Mouse (Mus musculus) forebrain, embryonic 10.5 days (tissue): Measurements from ENCODE around the gene Cebpzos. TPM values are rescaled to one million over a fixed set of nuclear protein-coding genes. Genes with fewer than 3 reads are reported as not detected.

Experiments used
- DNase-seq: peaks from one replicate; pipeline ENCODE4 v3.0.0-alpha.2; 2017; ENCODE audit warnings: low spot score; ENCODE audit errors: extremely low spot score
- H3K27ac ChIP-seq: fragments of 300-500 bp; sonication (generic); 2 replicates; pipeline ENCODE4 v1.5.1; 2016; ENCODE audit warnings: mild to moderate bottlenecking
- H3K27me3 ChIP-seq: fragments of 300-500 bp; sonication (generic); 2 replicates; pipeline ENCODE4 v1.6.1; 2016; ENCODE audit warnings: mild to moderate bottlenecking; ENCODE audit not compliant: poor library complexity, severe bottlenecking
- H3K36me3 ChIP-seq: fragments of 300-500 bp; sonication (generic); replicated peaks from 2 replicates; pipeline ENCODE4 v1.6.1; 2016; ENCODE audit warnings: mild to moderate bottlenecking, moderate library complexity
- H3K4me1 ChIP-seq: fragments of 300-500 bp; sonication (generic); 2 replicates; pipeline ENCODE4 v1.6.1; 2016
- H3K4me3 ChIP-seq: fragments of 300-500 bp; sonication (generic); 2 replicates; pipeline ENCODE4 v1.5.1; 2016; ENCODE audit warnings: mild to moderate bottlenecking, moderate library complexity
- H3K9me3 ChIP-seq: fragments of 300-500 bp; sonication (generic); 2 replicates; pipeline ENCODE4 v1.6.1; 2016; ENCODE audit warnings: mild to moderate bottlenecking, moderate library complexity
- WGBS: fragments of 180-500 bp; shearing (Covaris S2); methylation state at CpG from one replicate; pipeline ENCODE4 v1.1.7; 2016; 5-methylcytosine and 5-hydroxymethylcytosine counted together
- polyA plus RNA-seq: library from polyadenylated mRNA; unstranded; fragments of >200 nt; fragmentation: Nextera tagmentation; extraction: Ambion mirVana; gene quantifications from 2 replicates; pipeline ENCODE4 v1.2.1, GENCODE M21; 2016

Cebpzos gene
- polyA plus RNA-seq = 106 and 109 TPM in 2 replicates

GRCm38 (mm10) chr17:78916369-78916813 lies at the start of gene Cebpzos:
Cebpzos (plus strand) TSS chr17:78916500.
- Histone ChIP-seq H3K9me3 (no peaks in the 10 kb centered on the region), H3K27me3 (no peaks in the 10 kb centered on the region), H3K4me1 (peaks cover 28% of the 10 kb centered on the region), H3K4me3 (peak within 1 kb of the TSS; percentile 77), H3K36me3 (peaks cover 39% of the 10 kb centered on the region), H3K27ac (peak within 1 kb of the TSS; percentile 91)
- under 1% methylated on average over 37 of the region's 37 CpGs for WGBS
- peak; percentile 87 for DNase-seq

GRCm38 (mm10) chr17:78873886-78874285 lies 42.4 kb upstream of the Cebpzos start:
- DNase-seq = no peak
- H3K36me3 ChIP-seq = peaks cover 32% of the 10 kb centered on the region
- H3K27ac ChIP-seq = no peak overlapping the region
- H3K4me1 ChIP-seq = no peaks in the 10 kb centered on the region
- WGBS = 95% methylated on average over 6 of the region's 6 CpGs
- H3K9me3 ChIP-seq = no peaks in the 10 kb centered on the region
- no peaks in the 10 kb centered on the region for H3K27me3 ChIP-seq
- no peak overlapping the region for H3K4me3 ChIP-seq

GRCm38 (mm10) chr17:78881878-78882304 lies 34.4 kb upstream of the Cebpzos start:
- H3K4me1 ChIP-seq = peaks cover 20% of the 10 kb centered on the region
- no peaks in the 10 kb centered on the region for H3K9me3 ChIP-seq
- no peaks in the 10 kb centered on the region for H3K27me3 ChIP-seq
- WGBS = 15% methylated on average over 4 of the region's 7 CpGs
- H3K27ac ChIP-seq = peak overlapping the region; percentile 84
- H3K36me3 ChIP-seq = peaks cover 12% of the 10 kb centered on the region; the same call in 1 of the 2 replicates
- H3K4me3 ChIP-seq = peak overlapping the region; percentile 65
- peak; percentile 32 for DNase-seq

DNA sequence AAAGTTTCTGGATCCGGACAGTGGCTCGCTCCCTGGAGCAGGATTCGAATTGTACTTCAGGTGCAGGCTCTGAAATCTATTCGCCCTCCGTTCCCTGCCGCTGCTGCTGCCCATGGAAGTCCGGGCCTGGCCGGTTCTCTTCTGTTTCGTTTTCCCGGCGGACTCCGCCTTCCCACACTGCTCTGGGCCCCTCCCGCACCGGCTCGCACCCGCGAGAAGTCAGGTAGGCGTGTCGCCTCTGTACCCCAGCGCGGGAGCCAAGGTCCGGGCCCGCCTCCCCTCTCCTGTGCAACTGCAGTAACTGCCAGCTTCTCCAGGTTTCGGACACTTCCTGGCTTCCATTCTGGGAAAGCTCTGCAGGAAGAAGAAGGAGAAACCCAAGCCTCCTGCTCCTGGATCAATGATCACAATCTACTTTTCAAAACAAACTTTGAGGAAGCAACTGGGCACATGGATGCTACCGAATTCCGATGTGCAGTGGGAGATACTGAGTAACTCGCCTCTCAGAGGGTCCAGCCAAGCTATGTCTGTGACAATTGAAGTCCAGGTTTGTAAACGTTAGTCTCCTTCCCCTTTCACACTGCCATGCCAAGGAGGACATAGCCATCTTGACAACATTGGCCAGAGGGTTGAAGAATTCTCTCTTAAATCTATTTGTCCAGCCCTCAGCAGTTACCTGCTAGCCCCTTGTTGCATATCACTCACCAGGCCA lies 33.7 kb upstream of the Cebpzos start, which contains the start of gene Eif2ak2:
TSS of gene Eif2ak2 (minus strand) at position 173 of the 712 bp plus-strand sequence.
- 3% methylated on average over 28 of the region's 28 CpGs for WGBS
- Histone ChIP-seq H3K27ac (peak within 1 kb of the TSS; percentile 84), H3K36me3 (peaks cover 6% of the 10 kb centered on the region; the same call in 1 of the 2 replicates), H3K4me1 (peaks cover 20% of the 10 kb centered on the region), H3K27me3 (no peaks in the 10 kb centered on the region), H3K9me3 (no peaks in the 10 kb centered on the region), H3K4me3 (peak within 1 kb of the TSS; percentile 65)
- DNase-seq = peak; percentile 76

DNA sequence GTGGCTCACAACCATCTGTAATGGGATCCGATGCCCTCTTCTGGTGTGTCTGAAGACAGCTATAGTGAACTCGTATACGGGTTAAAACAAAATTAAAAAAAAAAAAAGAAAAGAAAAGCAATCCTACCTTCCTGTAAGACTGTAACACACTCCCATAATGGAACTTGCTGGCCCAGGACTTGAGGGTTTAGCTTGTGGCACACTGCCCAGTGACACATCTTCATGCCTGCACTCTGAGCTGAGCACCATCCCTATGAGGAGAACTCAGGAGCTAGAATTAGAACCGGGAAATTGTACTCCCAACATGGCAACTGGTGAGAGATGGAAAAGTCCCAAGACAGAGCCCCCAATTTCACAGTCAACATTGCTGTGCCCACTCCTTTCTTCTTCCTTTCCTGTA lies 33.0 kb upstream of the Cebpzos start:
- 93% methylated on average over 4 of the region's 4 CpGs for WGBS
- peaks cover 20% of the 10 kb centered on the region for H3K4me1 ChIP-seq
- no peak for DNase-seq

GRCm38 (mm10) chr17:78885286-78886065 lies 30.8 kb upstream of the Cebpzos start:
- Histone ChIP-seq H3K4me3 (no peak overlapping the region), H3K9me3 (no peaks in the 10 kb centered on the region), H3K27me3 (no peaks in the 10 kb centered on the region), H3K27ac (no peak overlapping the region), H3K36me3 (no peaks in the 10 kb centered on the region), H3K4me1 (peaks cover 20% of the 10 kb centered on the region)
- DNase-seq = no peak
- 86% methylated on average over 5 of the region's 5 CpGs for WGBS

More for the DNA sequence above, 33.0 kb upstream of the Cebpzos start:
- Histone ChIP-seq H3K27me3 (no peaks in the 10 kb centered on the region), H3K4me3 (no peak overlapping the region), H3K9me3 (no peaks in the 10 kb centered on the region), H3K27ac (no peak overlapping the region), H3K36me3 (no peaks in the 10 kb centered on the region)

- no peak overlapping the region for H3K27ac ChIP-seq
- 93% methylated on average over 4 of the region's 4 CpGs for WGBS
- DNase-seq = no peak
- no peak overlapping the region for H3K4me3 ChIP-seq
- H3K27me3 ChIP-seq = no peaks in the 10 kb centered on the region
- H3K4me1 ChIP-seq = no peaks in the 10 kb centered on the region
- no peaks in the 10 kb centered on the region for H3K36me3 ChIP-seq
- no peaks in the 10 kb centered on the region for H3K9me3 ChIP-seq
Measured at GRCm38 (mm10) chr17:78888554-78888953, 27.7 kb upstream of the Cebpzos start.

- no peak for DNase-seq
- Histone ChIP-seq H3K36me3 (no peaks in the 10 kb centered on the region), H3K4me3 (no peak overlapping the region), H3K27me3 (no peaks in the 10 kb centered on the region), H3K9me3 (no peaks in the 10 kb centered on the region), H3K4me1 (no peaks in the 10 kb centered on the region), H3K27ac (no peak overlapping the region)
- WGBS = 62% methylated on average over 3 of the region's 3 CpGs
Measured at GRCm38 (mm10) chr17:78889184-78889583, 27.1 kb upstream of the Cebpzos start.

DNA sequence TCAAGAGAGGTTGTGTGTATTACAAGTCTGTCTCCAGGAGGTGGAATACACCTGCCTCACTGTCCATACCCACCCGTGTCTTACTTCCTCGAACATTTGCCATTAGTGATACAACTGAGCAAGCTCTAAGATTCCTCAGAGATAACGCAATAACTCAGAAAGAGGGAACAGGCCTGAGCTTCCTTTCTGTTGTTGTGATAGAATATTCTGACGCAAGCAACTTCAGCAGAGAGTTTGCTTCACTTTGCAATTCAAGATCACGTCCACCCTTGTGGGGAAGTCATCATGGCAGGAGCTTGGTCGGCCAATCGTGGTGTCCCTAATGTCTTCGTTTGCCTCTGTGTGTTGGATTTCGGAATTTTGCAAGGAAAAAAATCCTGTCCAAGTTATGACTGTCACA lies 25.3 kb upstream of the Cebpzos start:
- DNase-seq = no peak
- no peak overlapping the region for H3K4me3 ChIP-seq
- no peaks in the 10 kb centered on the region for H3K36me3 ChIP-seq
- no peaks in the 10 kb centered on the region for H3K9me3 ChIP-seq
- 88% methylated on average over 9 of the region's 9 CpGs for WGBS
- no peaks in the 10 kb centered on the region for H3K4me1 ChIP-seq
- no peak overlapping the region for H3K27ac ChIP-seq
- no peaks in the 10 kb centered on the region for H3K27me3 ChIP-seq

DNA sequence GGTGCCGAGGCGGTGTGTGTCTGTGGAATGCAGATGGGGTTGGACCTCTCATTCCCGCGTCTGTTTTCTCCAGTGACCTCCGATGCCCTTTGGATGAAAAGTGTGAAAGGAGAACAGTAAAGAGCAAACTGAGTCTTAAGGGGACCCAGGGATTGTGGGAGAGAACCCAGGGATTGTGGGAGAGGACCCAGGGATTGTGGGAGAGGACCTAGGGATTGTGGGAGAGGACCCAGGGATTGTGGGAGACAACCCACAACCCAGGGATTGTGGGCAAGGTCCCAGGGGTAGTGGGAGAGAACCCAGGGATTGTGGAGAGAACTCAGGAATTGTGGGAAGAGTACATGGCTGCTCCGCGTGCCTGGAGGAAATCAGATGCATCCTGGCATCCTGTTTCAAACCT lies 21.3 kb upstream of the Cebpzos start:
- Histone ChIP-seq H3K4me3 (no peak overlapping the region), H3K27me3 (no peaks in the 10 kb centered on the region), H3K4me1 (no peaks in the 10 kb centered on the region), H3K9me3 (no peaks in the 10 kb centered on the region), H3K27ac (no peak overlapping the region), H3K36me3 (no peaks in the 10 kb centered on the region)
- no peak for DNase-seq
- 87% methylated on average over 7 of the region's 7 CpGs for WGBS

DNA sequence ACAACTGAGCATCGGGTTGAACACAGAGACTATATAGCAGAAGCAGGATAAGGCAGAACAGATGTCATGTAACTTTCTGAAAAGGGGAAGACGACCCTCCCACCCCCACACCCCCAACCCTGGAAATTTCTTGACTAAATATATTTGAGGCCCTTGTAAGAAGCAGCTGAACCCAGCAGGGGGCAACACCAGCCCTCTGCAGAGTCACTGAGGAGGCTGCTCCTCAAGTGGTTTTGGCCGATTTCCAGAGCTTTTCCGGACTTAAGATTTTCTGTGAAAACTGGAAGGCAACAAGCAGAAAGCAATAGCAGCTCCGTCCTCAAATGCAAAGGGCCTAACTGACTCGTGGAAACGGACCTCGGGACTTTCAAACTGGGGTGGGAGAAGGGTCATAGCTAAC lies 20.9 kb upstream of the Cebpzos start:
- no peak overlapping the region for H3K4me3 ChIP-seq
- H3K27ac ChIP-seq = no peak overlapping the region
- WGBS = 63% methylated on average over 8 of the region's 8 CpGs
- no peaks in the 10 kb centered on the region for H3K27me3 ChIP-seq
- no peaks in the 10 kb centered on the region for H3K4me1 ChIP-seq
- no peaks in the 10 kb centered on the region for H3K36me3 ChIP-seq
- H3K9me3 ChIP-seq = no peaks in the 10 kb centered on the region
- no peak for DNase-seq

DNA sequence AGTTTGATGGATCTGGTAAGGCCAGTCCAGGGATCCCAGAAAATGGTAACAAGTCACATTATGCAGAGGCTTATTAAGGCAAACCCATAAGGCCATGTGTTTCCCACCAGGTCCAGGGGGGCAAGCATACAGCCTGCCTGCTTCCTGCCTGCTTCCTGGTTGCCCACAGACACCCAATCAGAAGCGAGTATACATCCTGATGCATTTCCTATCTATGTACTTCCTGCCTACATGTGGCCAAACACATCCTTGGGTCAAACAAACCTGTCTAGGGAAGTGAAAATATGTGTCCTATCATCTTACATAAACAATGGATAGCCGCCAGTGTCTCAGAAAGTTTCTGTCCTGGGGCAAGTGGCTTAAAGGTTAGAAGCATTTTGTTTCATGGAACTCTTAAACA lies 13.1 kb upstream of the Cebpzos start:
- Histone ChIP-seq H3K9me3 (no peaks in the 10 kb centered on the region), H3K27me3 (no peaks in the 10 kb centered on the region), H3K4me1 (no peaks in the 10 kb centered on the region), H3K36me3 (no peaks in the 10 kb centered on the region), H3K4me3 (no peak overlapping the region), H3K27ac (no peak overlapping the region)
- WGBS = 85% methylated on average over 2 of the region's 2 CpGs
- no peak for DNase-seq

GRCm38 (mm10) chr17:78906892-78907291 lies 9.4 kb upstream of the Cebpzos start, which contains the start of gene Sult6b1:
Sult6b1 (minus strand) TSS chr17:78906992.
- no peaks in the 10 kb centered on the region for H3K27me3 ChIP-seq
- no peaks in the 10 kb centered on the region for H3K4me1 ChIP-seq

More at GRCm38 (mm10) chr17:78906892-78907291, 9.4 kb upstream of the Cebpzos start, which contains the start of gene Sult6b1:
- DNase-seq = no peak
- 90% methylated on average over 5 of the region's 5 CpGs for WGBS
- H3K36me3 ChIP-seq = no peaks in the 10 kb centered on the region
- no peak within 1 kb of the TSS for H3K27ac ChIP-seq
- no peak within 1 kb of the TSS for H3K4me3 ChIP-seq
- no peaks in the 10 kb centered on the region for H3K9me3 ChIP-seq
